In the genomic region with DNA sequence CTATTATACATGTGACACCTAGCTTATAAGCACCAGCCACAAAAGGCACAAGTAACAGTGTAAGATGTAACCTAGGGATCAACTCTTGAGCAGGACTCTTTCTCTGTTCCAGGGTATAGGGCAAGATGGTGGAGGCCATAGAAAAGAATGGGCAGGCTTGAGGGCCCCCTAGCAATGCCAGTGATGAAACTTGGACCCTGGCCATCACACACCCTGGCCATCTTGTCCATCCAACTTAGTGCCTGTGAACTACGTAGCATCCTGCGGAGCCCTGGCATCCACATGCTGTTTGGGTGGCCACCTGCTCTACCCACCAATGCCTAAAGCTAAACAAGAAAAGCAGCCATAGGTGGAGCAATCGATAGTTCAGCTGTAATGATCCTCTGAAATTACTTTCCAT, we compare ENCODE assay signal across 12 mouse cellular contexts.
"Had no signal": no experiment of that assay in that cellular context is flagged by ENCODE, and none has a peak within 500 bp of the region (broad histone marks: within the 10 kb centered on the region; RNA-seq: fewer than 3 reads in every experiment).

No protein-coding gene starts in this region.

- DNase-seq: retina, postnatal 1 day; right cerebral cortex, adult 18-20 months; right cerebral cortex, postnatal 14 days; right cerebral cortex, postnatal 25 days; right cerebral cortex, postnatal 4 days; spleen, adult 18-20 months; thymus, adult 18-20 months; thymus, adult 2 months; thymus, postnatal 14 days; thymus, postnatal 25 days; thymus, postnatal 36 days; thymus, postnatal 4 days had no signal
